10 mouse cellular contexts compared by ENCODE assay signal in genomic region chr9:102713797-102714196, GRCm38 (mm10). TPM values are rescaled to one million over a fixed set of nuclear protein-coding genes. Genes with fewer than 3 reads are reported as not detected.
DNase-seq lines count a peak whose midpoint lies in the region; ATAC-seq and TF ChIP-seq lines count a peak whose summit lies in the region.
"Had no signal": no experiment of that assay in that cellular context is flagged by ENCODE, and none has a peak within 500 bp of the region (broad histone marks: within the 10 kb centered on the region; RNA-seq: fewer than 3 reads in every experiment).

No protein-coding gene starts in this region.

- H3K4me1 ChIP-seq in cerebellum, adult 2 months (ENCODE audit: control insufficient read depth, insufficient read depth, low read length), result peaks cover 10% of the 10 kb centered on the region
- peaks cover 28% of the 10 kb centered on the region for H3K4me1 ChIP-seq in forebrain, embryonic 13.5 days

- no peak overlapping the region for H3K9ac ChIP-seq in forebrain, embryonic 13.5 days
- H3K9ac ChIP-seq: heart, embryonic 15.5 days; midbrain, embryonic 12.5 days had no signal

- no peak for TF ChIP-seq POLR2A in cerebellum, adult 2 months (IDR thresholded peaks at IDR 0.05; ENCODE audit: borderline replicate concordance, insufficient read depth, low read length)

- H3K27ac ChIP-seq in cerebellum, adult 2 months (ENCODE audit: insufficient read depth, low read length), result no peak overlapping the region
- H3K27ac ChIP-seq in left cerebral cortex, adult 2 months, result no peak overlapping the region
- no peak overlapping the region for H3K27ac ChIP-seq in forebrain, embryonic 13.5 days
- H3K27ac ChIP-seq: heart, embryonic 15.5 days; midbrain, embryonic 12.5 days had no signal

- DNase-seq in cerebellum, adult 2 months, result peak in 1 of 2 experiments; percentile 37
- no peak for DNase-seq in cerebellum, adult 11 months
- DNase-seq in left cerebral cortex, adult 2 months (ENCODE audit: extremely low spot score in 1 of 2, low spot score in 2 of 2), result peak; percentile 35 to 45
- no peak for DNase-seq in left cerebral cortex, adult 11 months (ENCODE audit: low spot score)
- DNase-seq in ZHBTc4 (ENCODE audit: low read depth, low spot score), result peak; percentile 83
- peak; percentile 4 for DNase-seq in naive thymus-derived CD4-positive, alpha-beta T cell, adult 2 months (ENCODE audit: low read depth)

- ATAC-seq in granulocyte monocyte progenitor cell, adult 5-6 weeks (replicated peaks; ENCODE audit: poor library complexity, severe bottlenecking), result peak; percentile 25; the same call in 1 of the 2 replicates
- no peak for ATAC-seq in forebrain, embryonic 13.5 days

- peak; percentile 69 for TF ChIP-seq CTCF in cerebellum, adult 2 months (IDR thresholded peaks at IDR 0.05; ENCODE audit: borderline replicate concordance, insufficient read depth, low read depth, low read length)
- TF ChIP-seq CTCF in left cerebral cortex, adult 2 months (IDR thresholded peaks at IDR 0.05), result peak; percentile 86

- H3K27me3 ChIP-seq in cerebellum, adult 2 months (ENCODE audit: control insufficient read depth, insufficient read depth, low read length), result no peaks in the 10 kb centered on the region
- no peaks in the 10 kb centered on the region for H3K27me3 ChIP-seq in forebrain, embryonic 13.5 days
- H3K27me3 ChIP-seq: heart, embryonic 15.5 days had no signal

- H3K4me3 ChIP-seq in cerebellum, adult 2 months (replicated peaks; ENCODE audit: insufficient read depth, low read depth, low read length), result no peak overlapping the region
- no peak overlapping the region for H3K4me3 ChIP-seq in left cerebral cortex, adult 2 months
- H3K4me3 ChIP-seq in forebrain, embryonic 13.5 days, result no peak overlapping the region
- H3K4me3 ChIP-seq: heart, embryonic 15.5 days; midbrain, embryonic 12.5 days had no signal

- H3K4me2 ChIP-seq in forebrain, embryonic 13.5 days, result no peak overlapping the region
- H3K4me2 ChIP-seq: heart, embryonic 15.5 days; midbrain, embryonic 12.5 days had no signal

- no peaks in the 10 kb centered on the region for H3K9me3 ChIP-seq in forebrain, embryonic 13.5 days (replicated peaks)
- H3K9me3 ChIP-seq: heart, embryonic 15.5 days; midbrain, embryonic 12.5 days had no signal

- no peaks in the 10 kb centered on the region for H3K36me3 ChIP-seq in forebrain, embryonic 13.5 days (ENCODE audit: poor library complexity, severe bottlenecking)
- H3K36me3 ChIP-seq: heart, embryonic 15.5 days; midbrain, embryonic 12.5 days had no signal

- 86% methylated on average over 2 of the region's 2 CpGs for WGBS in cerebellum, adult 2 months
- 59% methylated on average over 2 of the region's 2 CpGs for WGBS in forebrain, embryonic 13.5 days

- intact Hi-C loops in left cerebral cortex, adult 2 months (cut with DNase I), result loop anchor here (2.0 kb wide), 1 partner anchor 153 kb away; no protein-coding TSS in a partner anchor

RNA-seq across cellular contexts. Expression of gene Amotl2, which starts 2.7 kb away (rescaled TPM):
- polyA plus RNA-seq in cerebellum, adult 2 months (2012; rRNA removed), result 23.1 and 24.4 TPM in 2 replicates
- total RNA-seq in left cerebral cortex, adult 2 months (2021), result 10 to 100 TPM; 21.3 to 22.4 TPM
- 1.8 and 1.9 TPM in 2 replicates for total RNA-seq in granulocyte monocyte progenitor cell, adult 5-6 weeks (2014; fragmentation: Nextera tagmentation)
- 2.5 and 2.6 TPM in 2 replicates for total RNA-seq in granulocyte monocyte progenitor cell, adult 5-6 weeks (2017)
- 46.9 and 55.3 TPM in 2 replicates for polyA plus RNA-seq in forebrain, embryonic 13.5 days (2015; fragmentation: Nextera tagmentation; extraction: Ambion mirVana)

Comparison
In these comparisons a context has a peak if more than half of its experiments do, and no peak if none do; other contexts are left out.
1. DNase-seq: peak in left cerebral cortex, adult 2 months (2 of 2), ZHBTc4 (single experiment) and naive thymus-derived CD4-positive, alpha-beta T cell, adult 2 months (single experiment); none in cerebellum, adult 11 months (single experiment) and left cerebral cortex, adult 11 months (single experiment).
2. RNA of gene Amotl2, which starts 2.7 kb away (total RNA-seq): 21.3 to 22.4 TPM in left cerebral cortex, adult 2 months; 1.8 to 2.6 TPM in granulocyte monocyte progenitor cell, adult 5-6 weeks; every median in the first group is over 4 times any median in the second.